Mouse (Mus musculus) cerebellum, postnatal 4 days (tissue): Measurements from ENCODE around the gene Vmn1r90.
"Not testable (repeated sequence)": the region's sequence is repeated elsewhere in the genome, so short reads cannot be mapped to it uniquely, and the experiment has no call there.

Experiments used
- DNase-seq, 2 experiments: peaks; one replicate each; pipeline ENCODE4 v3.0.0; 2022; ENCODE audit warnings: low spot score in 2 of 2, mixed read lengths in 1 of 2

The Vmn1r90 gene

DNA sequence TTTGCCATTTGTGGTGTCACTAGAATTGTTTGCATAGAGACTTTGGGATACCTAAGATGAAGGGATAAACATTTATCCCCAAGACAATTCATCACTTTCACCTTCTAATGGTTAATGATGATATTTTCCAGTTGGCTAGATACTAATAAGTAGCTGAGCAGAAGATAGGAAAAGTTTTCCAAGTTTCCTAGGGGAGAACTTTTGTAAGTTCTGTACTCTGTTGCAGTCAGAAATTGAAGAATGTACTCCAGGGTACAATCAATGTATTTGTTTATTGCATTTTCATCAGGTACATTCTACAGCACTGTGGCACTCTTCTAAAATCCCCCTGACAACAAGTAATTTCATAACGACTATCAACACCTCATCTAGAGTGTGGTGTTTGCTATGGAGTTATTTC is at the start of gene Vmn1r90:
Gene Vmn1r90, minus strand, starts transcription at position 101 of the 400 bp plus-strand sequence.
- DNase-seq: no peak

DNA sequence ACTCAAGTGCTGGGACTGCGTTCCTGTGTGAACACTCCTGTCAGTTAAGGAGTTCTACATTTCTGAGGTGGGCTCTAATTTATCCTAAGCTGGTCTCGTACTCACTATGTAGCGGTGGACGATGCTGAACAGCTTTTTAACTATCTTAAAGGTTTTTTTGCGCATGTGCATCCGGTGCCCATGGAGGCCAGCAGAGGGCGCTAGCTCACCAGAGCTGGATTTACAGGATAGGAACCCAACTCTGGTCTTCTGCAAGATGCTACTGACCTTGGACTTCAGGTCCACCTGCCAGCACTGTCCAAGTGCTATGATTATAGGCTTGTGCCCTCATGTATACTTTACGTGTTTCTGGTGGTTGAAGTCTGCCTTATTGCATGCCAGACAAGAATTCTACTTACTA is 29.7 kb upstream of the Vmn1r90 start:
- not testable (repeated sequence) for DNase-seq

DNA sequence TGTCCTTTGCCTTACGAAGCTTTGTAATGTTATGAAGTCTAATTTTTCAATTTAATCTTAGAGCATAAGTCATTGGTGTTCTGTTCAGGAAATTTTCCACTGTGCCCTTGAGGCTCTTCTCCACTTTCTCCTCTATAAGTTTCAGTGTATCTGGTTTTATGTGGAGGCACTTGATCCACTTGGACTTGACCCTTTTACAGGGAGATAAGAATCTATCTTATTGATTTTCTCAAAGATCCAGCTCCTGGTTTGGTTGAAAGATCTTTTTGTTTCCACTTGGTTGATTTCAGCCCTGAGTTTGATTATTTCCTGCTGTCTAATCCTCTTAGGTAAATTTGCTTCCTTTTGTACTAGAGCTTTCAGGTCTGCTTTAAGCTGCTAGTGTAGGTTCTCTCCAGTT is 11.0 kb downstream of the Vmn1r90 start:
- no peak for DNase-seq

DNA sequence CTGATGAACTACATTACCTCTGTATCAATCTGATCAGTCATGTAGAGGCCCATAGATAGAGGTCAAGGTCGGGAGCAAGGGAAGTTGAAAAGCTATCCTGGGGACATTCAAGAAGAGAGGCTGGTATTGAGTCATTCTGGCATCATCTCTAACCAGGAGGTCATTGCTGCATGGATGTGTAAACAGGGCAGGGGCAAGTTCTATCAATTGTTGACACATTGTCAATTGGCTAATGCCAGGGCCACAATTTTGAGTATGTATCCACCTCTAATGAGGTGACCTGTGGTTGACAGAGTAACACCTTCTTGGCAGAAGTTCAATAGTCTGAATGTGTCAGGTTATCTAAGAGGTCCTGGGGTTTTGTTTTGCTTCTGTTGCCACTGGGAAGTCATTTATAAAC is 38.0 kb downstream of the Vmn1r90 start:
- DNase-seq: no peak

DNA sequence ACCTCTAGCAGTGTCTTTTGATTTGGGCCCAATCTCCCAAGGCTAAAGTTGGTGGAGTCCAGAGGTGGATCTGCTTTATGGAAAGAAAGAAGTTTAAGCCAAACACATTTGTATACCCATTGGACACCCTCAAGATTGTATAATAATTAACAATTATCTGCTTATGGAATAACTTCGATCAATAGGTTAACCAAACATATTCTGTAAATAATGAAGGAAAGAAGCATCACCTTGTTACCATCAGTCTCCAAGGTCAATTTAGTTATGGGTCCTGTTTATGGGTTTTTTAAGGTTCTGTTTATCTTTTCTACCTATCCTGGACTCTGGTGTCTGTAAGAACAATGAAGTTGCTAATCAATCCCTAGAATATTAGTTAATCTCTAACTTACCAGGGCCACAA is 40.7 kb downstream of the Vmn1r90 start:
- no peak for DNase-seq

- no peak for DNase-seq
Observed at GRCm38 (mm10) chr7:14518301-14518700, 45.0 kb downstream of the Vmn1r90 start.
